Mouse (Mus musculus) intestine, embryonic 14.5 days (tissue): ENCODE results near the gene Atg5. TPM values are rescaled to one million over a fixed set of nuclear protein-coding genes. Genes with fewer than 3 reads are reported as not detected.
A peak's percentile ranks its signal among the peaks of the same experiment; 100 is the strongest.

Source experiments
- ATAC-seq: fragments of 200-750 bp; cut with Nextera tagmentation; replicated peaks from 2 replicates; pipeline ENCODE4 v1.8.0; 2017; ENCODE audit warnings: low read depth, moderate number of reproducible peaks, moderate TSS enrichment, moderate library complexity; ENCODE audit not compliant: low FRiP score, low TSS enrichment
- DNase-seq: peaks from one replicate; pipeline ENCODE4 v3.0.0-alpha.2; 2018; ENCODE audit warnings: low spot score
- H3K27ac ChIP-seq: fragments of 300-500 bp; sonication (generic); 2 replicates; pipeline ENCODE4 v1.5.1; 2014; ENCODE audit warnings: low read depth, mild to moderate bottlenecking, control low read depth
- H3K27me3 ChIP-seq: fragments of 300-500 bp; sonication (generic); replicated peaks from 2 replicates; pipeline ENCODE4 v1.6.1; 2014; ENCODE audit warnings: low read length, control low read depth; ENCODE audit not compliant: control insufficient read depth, insufficient read depth
- H3K36me3 ChIP-seq: fragments of 300-500 bp; sonication (generic); 2 replicates; pipeline ENCODE4 v1.6.1; 2014; ENCODE audit warnings: low read length, control low read depth; ENCODE audit not compliant: control insufficient read depth, insufficient read depth
- H3K4me1 ChIP-seq: fragments of 300-500 bp; sonication (generic); replicated peaks from 2 replicates; pipeline ENCODE4 v1.6.1; 2014; ENCODE audit warnings: low read length, control low read depth, mixed read lengths; ENCODE audit not compliant: control insufficient read depth, insufficient read depth
- H3K4me2 ChIP-seq: fragments of 300-500 bp; sonication (generic); 2 replicates; pipeline ENCODE4 v1.6.1; 2014; ENCODE audit warnings: low read length
- H3K4me3 ChIP-seq: fragments of 300-500 bp; sonication (generic); 2 replicates; pipeline ENCODE4 v1.5.1; 2014; ENCODE audit warnings: low read depth, low read length, control low read depth, mixed read lengths
- H3K9ac ChIP-seq: fragments of 300-500 bp; sonication (generic); 2 replicates; pipeline ENCODE4 v1.6.1; 2014; ENCODE audit warnings: mild to moderate bottlenecking, low read length
- H3K9me3 ChIP-seq: fragments of 300-500 bp; sonication (generic); 2 replicates; pipeline ENCODE4 v1.6.1; 2016; ENCODE audit warnings: low read length, control low read depth; ENCODE audit not compliant: control insufficient read depth
- WGBS: fragments of 180-500 bp; shearing (Covaris S2); extraction: QIAGEN DNeasy Blood & Tissue Kit; methylation state at CpG from one replicate; pipeline ENCODE4 v1.1.7; 2014; 5-methylcytosine and 5-hydroxymethylcytosine counted together
- polyA plus RNA-seq: library from polyadenylated mRNA; unstranded; fragments of >200 nt; fragmentation: Nextera tagmentation; extraction: Ambion mirVana; gene quantifications from 2 replicates; pipeline ENCODE4 v1.2.1, GENCODE M21; 2014

The Atg5 gene
- polyA plus RNA-seq, 1 experiment from 2014 or later, result 52.0 TPM

DNA sequence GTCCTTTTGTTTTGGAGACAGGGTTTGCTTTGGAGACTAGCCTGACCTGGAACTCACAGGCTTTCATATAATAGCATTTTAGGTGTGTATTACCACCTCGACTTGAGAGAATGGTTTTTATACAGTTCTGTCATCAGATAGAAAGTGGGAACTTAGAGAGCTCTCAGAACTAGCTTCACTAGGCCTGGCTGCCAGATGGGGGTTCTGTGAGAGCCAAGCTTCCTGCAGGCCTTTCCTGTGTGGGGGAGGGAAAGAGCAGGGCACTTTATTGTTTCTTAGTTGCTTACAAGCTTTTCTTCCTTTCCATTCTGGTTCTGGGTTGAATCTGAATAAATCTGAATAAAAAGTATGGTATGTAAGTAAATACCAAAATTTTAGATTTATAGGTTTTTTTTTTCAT, 54.0 kb downstream of the Atg5 start:
- H3K27me3 ChIP-seq, result no peaks in the 10 kb centered on the region
- ATAC-seq, result no peak
- H3K27ac ChIP-seq, result no peak overlapping the region
- WGBS, result 73% methylated on average over 1 of the region's 1 CpGs
- no peaks in the 10 kb centered on the region for H3K9me3 ChIP-seq
- no peaks in the 10 kb centered on the region; the same call in 1 of the 2 replicates for H3K4me1 ChIP-seq
- H3K4me2 ChIP-seq, result no peak overlapping the region
- no peak overlapping the region for H3K4me3 ChIP-seq
- DNase-seq, result no peak
- H3K36me3 ChIP-seq, result peaks cover 7% of the 10 kb centered on the region
- no peak overlapping the region for H3K9ac ChIP-seq

GRCm38 (mm10) chr10:44323070-44323775, 55.1 kb downstream of the Atg5 start:
- 83% methylated on average over 9 of the region's 9 CpGs for WGBS
- no peak overlapping the region for H3K4me3 ChIP-seq
- no peak overlapping the region for H3K4me2 ChIP-seq
- DNase-seq, result no peak
- H3K27ac ChIP-seq, result no peak overlapping the region
- H3K27me3 ChIP-seq, result no peaks in the 10 kb centered on the region
- H3K9me3 ChIP-seq, result no peaks in the 10 kb centered on the region
- ATAC-seq, result no peak
- no peaks in the 10 kb centered on the region; the same call in 1 of the 2 replicates for H3K4me1 ChIP-seq
- peaks cover 7% of the 10 kb centered on the region for H3K36me3 ChIP-seq
- no peak overlapping the region for H3K9ac ChIP-seq

GRCm38 (mm10) chr10:44323836-44324235, 55.7 kb downstream of the Atg5 start:
- 92% methylated on average over 8 of the region's 8 CpGs for WGBS
- Histone ChIP-seq H3K27me3 (no peaks in the 10 kb centered on the region), H3K9ac (no peak overlapping the region), H3K4me1 (no peaks in the 10 kb centered on the region; the same call in 1 of the 2 replicates), H3K9me3 (no peaks in the 10 kb centered on the region), H3K4me2 (no peak overlapping the region), H3K4me3 (no peak overlapping the region), H3K36me3 (peaks cover 7% of the 10 kb centered on the region), H3K27ac (no peak overlapping the region)
- DNase-seq (no peak), ATAC-seq (no peak)

DNA sequence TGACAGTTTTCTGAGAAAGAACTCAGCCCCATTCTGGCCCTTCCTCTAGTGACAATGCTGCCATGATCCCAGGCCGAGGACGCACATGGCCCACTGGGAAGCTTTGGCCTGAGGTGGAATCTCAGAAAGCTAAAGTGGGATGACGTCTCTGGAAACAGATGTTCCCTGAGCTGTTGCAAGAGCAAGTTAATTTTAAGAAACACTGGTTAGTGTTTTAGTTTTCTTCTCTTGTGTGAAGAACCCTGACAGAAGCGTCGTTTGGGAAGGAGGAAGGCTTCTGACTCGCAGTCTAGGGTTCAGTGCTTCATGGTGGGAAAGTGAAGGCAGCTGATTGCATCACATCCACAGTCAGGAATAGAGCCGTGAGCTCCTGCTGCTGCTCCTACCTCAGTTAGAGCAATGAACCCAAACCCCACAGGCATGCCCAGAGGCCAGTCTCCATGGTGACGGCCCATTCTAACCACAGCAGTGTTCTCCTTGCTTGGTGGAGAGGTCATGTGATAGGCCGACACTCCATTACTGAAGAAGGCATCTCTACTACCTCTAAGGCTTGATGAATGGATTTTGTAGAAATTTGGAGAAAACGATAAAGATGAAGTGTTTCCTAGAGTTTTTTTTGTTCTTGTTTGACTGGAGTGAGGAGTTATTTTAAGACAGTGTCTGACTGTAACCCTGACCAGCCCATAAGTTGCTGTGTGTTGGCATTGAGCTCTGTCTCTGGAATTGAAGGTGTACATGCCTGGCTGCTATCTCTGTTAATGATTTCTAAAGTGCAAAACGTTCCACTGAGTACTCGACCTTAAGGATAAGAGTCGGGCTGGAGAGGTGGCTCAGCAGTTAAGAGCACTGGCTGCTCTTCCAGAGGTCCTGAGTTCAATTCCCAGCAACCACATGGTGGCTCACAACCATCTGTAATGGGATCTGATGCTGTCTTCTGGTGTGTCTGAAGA, 57.7 kb downstream of the Atg5 start:
- DNase-seq (no peak), ATAC-seq (no peak)
- Histone ChIP-seq H3K27me3 (no peaks in the 10 kb centered on the region), H3K4me2 (no peak overlapping the region), H3K36me3 (peaks cover 7% of the 10 kb centered on the region; the same call in 1 of the 2 replicates), H3K27ac (no peak overlapping the region), H3K9me3 (no peaks in the 10 kb centered on the region), H3K4me3 (no peak overlapping the region), H3K4me1 (no peaks in the 10 kb centered on the region; the same call in 1 of the 2 replicates), H3K9ac (no peak overlapping the region)
- 76% methylated on average over 13 of the region's 13 CpGs for WGBS

DNA sequence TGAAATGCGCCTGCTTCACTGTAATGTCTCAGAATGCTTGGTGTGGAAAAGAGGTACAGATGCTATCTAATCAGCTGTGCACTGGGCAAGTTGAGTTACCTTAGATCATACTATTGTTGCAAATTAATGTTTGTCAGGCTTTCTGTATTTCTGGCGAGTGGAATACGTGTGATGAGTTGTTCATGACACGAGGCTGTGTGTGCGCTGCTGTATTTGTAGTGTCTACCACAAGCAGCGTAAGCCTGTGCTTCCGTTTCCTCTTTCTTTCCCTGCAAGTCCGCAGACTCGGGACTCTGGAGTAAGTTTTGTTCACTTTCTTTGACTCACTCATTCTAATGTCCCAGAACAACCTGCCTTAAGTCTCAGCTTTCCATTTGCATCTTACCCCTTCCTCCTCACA, 58.9 kb downstream of the Atg5 start:
- Histone ChIP-seq H3K9ac (no peak overlapping the region), H3K27me3 (no peaks in the 10 kb centered on the region), H3K4me2 (no peak overlapping the region), H3K36me3 (no peaks in the 10 kb centered on the region; the same call in 1 of the 2 replicates), H3K4me1 (no peaks in the 10 kb centered on the region; the same call in 1 of the 2 replicates), H3K27ac (no peak overlapping the region), H3K9me3 (no peaks in the 10 kb centered on the region), H3K4me3 (no peak overlapping the region)
- DNase-seq, result no peak
- no peak for ATAC-seq
- WGBS, result 91% methylated on average over 9 of the region's 9 CpGs

DNA sequence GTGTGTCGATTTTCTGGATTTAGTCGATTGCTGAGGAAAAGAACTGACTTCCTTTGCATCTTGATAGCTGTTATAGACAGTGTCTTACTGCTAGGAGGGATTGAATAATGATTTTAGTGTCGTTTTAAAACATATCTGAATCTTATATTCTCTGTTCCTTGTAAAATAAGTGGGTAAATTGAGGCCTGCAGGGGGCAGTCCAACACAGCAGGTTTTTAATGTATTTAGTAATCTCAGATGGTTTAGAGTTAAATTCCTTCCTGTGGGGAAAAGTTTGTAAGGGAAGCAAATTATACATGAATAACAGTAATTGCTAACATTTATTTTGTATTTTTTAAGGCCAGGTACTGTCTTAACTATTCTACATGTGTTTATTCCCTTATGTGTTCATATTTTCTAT, 60.2 kb downstream of the Atg5 start:
- Histone ChIP-seq H3K4me3 (no peak overlapping the region), H3K4me2 (no peak overlapping the region), H3K4me1 (no peaks in the 10 kb centered on the region), H3K9me3 (no peaks in the 10 kb centered on the region), H3K36me3 (no peaks in the 10 kb centered on the region; the same call in 1 of the 2 replicates), H3K27ac (no peak overlapping the region), H3K9ac (no peak overlapping the region), H3K27me3 (no peaks in the 10 kb centered on the region)
- DNase-seq (peak; percentile 76), ATAC-seq (no peak)
- WGBS, result 50% methylated on average over 3 of the region's 3 CpGs

DNA sequence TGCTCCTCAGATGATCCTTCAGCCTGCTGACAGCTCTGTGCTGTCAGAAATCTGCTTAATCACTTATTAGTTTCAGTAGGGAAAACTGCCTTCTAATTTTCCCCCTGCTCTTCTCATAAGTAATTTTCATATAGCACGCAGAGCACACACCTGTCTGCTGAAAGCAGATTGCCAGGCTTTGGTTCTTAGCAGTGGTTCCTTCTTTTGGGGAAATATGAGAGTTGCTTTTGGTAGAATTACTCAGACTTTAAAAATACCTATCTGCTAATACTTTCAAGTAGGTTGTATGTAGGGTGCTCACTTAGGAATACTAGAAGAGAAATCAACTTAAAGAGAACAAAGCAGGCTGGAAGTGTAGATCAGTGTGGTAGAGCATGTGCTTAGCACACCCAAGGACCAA, 62.6 kb downstream of the Atg5 start:
- H3K4me1 ChIP-seq, result no peaks in the 10 kb centered on the region
- no peaks in the 10 kb centered on the region for H3K9me3 ChIP-seq
- no peak for DNase-seq
- no peaks in the 10 kb centered on the region for H3K27me3 ChIP-seq
- H3K36me3 ChIP-seq, result no peaks in the 10 kb centered on the region; the same call in 1 of the 2 replicates
- no peak overlapping the region for H3K4me2 ChIP-seq
- no peak overlapping the region for H3K9ac ChIP-seq
- 94% methylated on average over 1 of the region's 1 CpGs for WGBS
- no peak overlapping the region for H3K27ac ChIP-seq
- no peak for ATAC-seq
- no peak overlapping the region for H3K4me3 ChIP-seq

DNA sequence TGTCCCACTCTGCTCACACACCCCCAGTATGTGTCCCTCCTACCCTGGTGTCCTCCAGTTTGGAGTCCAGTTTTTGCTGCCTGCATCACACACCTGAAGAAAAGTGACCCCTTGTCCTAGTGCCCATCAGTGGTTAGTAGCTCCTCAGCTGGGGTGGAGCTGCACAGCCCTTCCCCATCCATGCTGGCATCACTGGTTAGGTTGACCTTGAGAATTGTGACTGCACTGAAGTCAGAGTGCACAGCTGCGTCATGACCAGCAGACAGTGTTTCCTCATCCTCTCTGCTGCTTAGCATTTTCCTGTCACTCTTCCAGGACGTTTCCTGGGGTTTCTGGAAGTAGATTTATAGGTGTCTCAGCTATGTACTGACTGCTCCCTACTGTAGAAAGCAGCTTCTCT, 63.3 kb downstream of the Atg5 start:
- H3K4me1 ChIP-seq, result no peaks in the 10 kb centered on the region
- ATAC-seq (no peak), DNase-seq (no peak)
- H3K36me3 ChIP-seq, result no peaks in the 10 kb centered on the region
- 50% methylated on average over 2 of the region's 2 CpGs for WGBS
- no peaks in the 10 kb centered on the region for H3K9me3 ChIP-seq
- no peaks in the 10 kb centered on the region for H3K27me3 ChIP-seq
- no peak overlapping the region for H3K27ac ChIP-seq
- no peak overlapping the region for H3K4me3 ChIP-seq
- no peak overlapping the region for H3K4me2 ChIP-seq
- no peak overlapping the region for H3K9ac ChIP-seq
